Mouse (Mus musculus) spleen, embryonic (tissue): ENCODE measurements around the gene Primpol.

ENCODE experiments used
- CTCF ChIA-PET: fragments of 350-600 bp; sonication (Branson Sonifier 250); formaldehyde crosslinking; loops from one replicate; lab custom pipeline; 2022; lab: Charles Lee

The Primpol gene

DNA sequence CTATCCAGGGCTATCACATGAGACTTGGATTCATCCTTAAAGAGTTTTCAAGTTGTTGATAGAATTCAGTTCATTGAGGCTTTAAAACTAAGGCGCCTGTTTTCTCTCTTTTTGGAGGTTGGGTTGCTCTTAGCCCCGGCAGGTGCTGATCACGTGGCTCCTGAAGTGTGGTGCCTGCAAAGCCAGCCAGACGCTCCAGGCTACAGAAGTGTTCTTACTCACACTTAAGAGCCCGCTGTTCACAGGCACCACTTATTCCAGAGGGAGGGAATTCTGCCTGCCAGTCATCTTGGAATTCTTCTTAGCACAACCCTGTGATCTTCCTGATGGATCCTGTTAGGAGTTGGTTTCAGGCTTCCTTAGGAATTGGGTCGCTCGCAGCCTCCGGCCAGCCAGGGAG, 49.1 kb downstream of the Primpol start:
- CTCF ChIA-PET, result no interaction called here

DNA sequence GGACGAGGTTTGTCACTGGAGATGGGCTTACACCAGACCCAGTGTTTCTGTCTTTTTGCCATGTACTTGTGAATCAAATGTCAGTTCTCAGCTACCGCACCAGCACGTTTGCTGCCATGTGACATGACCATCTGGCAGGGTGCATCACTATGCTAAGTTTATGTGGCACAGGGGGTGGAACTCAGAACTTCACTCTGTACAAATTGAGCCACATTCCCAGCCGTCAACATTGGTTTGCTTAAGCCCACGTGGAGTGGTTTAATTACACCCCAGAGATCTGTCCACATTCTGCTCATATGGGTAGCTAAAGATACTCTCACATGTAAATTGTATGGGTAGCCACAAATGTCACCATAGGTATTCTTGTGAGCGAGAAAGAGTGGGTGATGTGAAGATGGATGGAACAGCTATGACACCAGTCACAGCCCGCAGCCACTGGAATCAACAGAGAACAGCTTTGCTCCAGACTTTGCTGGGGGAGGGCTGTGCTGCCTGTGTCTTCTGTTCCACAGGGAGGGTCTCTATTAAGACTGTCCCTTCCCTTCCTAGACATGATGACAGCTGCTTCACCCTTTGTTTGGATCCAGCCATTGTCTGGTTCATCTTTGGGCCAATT, 50.0 kb downstream of the Primpol start:
- CTCF ChIA-PET, result interaction anchor here (0.6 kb wide), 1 partner anchor 803 kb away, joined by 3 read pairs; no protein-coding TSS in a partner anchor

DNA sequence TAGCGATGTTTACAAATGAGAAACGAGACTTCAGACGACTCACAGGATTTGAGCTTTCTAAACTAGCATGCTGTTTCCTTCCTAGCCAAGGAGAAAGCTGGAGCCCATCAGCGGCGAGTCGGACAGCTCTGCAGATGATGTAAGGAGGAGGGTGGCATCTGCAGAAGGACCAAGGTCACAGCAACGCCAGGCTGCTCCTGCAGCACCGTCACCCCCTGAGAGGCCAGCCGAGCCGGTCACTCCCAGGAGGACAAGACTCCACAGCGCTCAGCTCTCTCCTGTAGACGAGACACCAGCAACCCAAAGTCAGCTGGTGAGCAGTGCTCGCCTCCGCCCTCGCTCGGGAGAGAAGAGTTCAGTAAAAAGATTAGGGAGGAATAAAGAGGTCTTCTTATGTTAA, 54.7 kb downstream of the Primpol start:
- CTCF ChIA-PET, result no interaction called here

DNA sequence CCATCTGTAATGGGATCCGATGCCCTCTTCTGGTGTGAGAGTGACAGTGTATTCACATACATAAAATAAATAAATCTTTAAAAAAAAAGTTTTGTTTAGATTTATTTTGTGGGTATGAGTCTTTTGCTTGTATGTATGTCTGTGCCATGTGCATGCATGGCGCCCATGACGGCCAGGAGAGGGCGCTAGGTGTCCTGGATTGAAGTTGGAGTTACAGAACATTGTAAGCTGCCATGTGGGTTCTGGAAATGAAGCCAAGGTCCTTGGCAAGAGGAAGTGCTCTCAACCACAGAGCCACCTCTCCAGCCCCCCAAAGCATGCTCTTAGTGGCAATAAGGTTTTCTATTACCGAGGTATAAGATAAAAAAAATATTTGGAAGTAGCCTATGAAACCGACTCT, 57.6 kb downstream of the Primpol start:
- CTCF ChIA-PET, result no interaction called here

DNA sequence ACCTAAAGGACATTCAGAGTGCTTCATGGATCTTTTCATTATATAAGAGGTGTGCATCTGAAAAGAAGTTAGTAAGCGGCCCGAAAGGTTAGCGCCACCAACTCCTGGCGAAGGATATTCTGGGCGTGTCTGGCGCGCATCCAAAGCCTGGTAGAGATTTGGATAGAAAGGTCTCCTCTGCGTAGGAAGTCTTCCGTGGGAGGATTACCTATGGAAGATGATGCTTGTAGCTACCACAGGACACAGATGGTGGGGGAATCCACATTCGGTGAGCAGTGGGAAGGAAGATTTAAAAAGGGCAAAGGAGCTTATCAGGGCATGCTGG, 64.6 kb downstream of the Primpol start:
- CTCF ChIA-PET, result no interaction called here

DNA sequence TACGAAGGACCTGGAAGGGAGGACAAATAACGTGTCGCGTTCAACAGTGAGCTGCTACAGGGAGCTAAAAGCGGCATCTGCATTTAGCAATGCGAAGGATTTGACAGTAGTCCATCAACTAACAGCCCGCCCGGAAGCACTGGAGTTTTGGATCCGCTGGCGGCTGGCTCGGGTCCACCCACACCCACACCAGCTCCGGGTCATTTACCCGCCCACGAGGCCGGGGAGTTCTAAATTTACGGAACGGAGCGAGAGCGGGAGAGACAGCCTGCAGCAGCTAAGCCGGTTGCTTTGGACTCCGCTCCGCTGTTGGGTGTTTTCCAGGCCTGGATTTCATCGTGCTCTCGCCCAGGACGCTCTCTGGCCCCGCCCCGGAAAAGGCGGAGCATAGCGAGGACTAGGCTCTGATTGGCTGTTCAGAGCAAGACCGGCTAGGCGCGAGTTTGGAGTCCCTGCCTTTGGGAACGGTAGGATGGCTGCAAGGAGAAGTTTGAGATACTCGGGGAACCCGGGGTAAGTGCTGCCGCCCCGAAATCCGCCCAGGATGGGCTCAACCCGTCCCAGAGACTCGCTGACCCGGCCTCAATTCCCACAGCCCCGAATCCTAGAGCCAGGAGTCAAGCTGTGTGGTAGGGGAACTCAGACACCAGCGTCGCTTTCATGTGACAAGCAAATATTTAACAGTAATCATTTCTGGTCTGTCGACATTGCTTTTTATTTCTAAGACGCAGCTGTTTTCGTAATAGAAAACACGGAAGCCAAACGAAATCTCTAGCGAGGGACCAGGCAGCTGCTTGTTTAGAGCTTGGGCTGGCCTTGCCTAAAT, 65.2 kb downstream of the Primpol start, which contains the start of gene Cenpu:
Gene Cenpu (plus strand): TSS at position 414 of the 826 bp plus-strand sequence.
- CTCF ChIA-PET, result interaction anchor here (0.7 kb wide), 1 partner anchor 247 kb away, joined by 3 read pairs; no protein-coding TSS in a partner anchor

DNA sequence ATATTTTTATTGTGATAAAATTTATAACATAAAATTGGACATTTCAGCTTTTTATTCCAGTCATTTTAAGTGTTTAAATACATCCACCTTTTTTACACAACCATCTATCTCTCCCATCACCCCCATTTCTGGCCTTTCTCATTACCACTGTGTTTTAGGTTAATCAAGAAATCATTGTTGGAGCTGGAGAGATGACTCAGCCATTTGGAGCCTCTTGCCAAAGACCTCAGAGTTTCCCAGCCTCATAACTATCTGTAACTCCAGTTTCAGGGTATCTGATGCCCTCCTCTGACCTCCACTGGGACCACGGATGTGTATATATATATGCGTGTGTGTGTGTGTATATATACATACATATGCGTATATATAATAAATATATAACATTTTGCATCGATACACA, 66.0 kb downstream of the Primpol start:
- CTCF ChIA-PET, result no interaction called here

DNA sequence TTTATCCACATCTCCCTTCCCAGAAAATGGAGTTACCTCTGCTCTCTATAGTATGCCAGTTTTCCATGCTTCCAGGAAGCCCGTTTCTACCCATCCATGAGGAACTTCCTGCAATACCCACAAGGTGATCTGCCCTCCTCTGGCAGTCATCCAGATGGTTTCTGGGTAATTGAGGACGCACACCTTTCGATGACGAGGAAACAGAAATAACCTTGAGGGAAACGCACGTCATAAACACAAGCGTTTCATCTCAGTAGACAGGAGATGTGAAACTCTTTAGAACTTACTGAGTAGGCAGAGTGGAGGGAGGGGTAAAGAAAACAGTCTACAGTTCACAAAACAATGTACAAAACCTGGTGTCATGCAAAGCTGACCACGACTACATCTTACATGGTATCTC, 67.0 kb downstream of the Primpol start:
- CTCF ChIA-PET, result no interaction called here

DNA sequence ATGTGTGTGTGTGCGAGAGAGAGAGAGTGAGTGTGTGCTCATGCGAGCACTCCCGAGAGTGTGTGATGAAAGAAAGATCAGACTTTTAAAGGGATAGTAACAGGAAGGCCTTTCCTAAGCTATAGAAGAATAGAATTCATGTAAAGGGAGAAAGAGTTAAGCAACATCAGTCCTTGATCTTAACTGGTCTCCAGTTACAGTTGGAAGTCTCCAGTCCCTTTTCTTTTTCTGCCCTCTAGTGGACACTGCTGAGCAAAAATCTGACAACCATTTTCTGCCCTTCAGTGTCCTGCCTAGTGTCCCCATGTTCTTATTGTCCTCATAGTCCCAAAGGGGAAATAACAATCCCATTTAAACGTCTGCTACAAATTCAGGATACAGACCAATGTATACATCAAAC, 69.8 kb downstream of the Primpol start:
- CTCF ChIA-PET, result no interaction called here

DNA sequence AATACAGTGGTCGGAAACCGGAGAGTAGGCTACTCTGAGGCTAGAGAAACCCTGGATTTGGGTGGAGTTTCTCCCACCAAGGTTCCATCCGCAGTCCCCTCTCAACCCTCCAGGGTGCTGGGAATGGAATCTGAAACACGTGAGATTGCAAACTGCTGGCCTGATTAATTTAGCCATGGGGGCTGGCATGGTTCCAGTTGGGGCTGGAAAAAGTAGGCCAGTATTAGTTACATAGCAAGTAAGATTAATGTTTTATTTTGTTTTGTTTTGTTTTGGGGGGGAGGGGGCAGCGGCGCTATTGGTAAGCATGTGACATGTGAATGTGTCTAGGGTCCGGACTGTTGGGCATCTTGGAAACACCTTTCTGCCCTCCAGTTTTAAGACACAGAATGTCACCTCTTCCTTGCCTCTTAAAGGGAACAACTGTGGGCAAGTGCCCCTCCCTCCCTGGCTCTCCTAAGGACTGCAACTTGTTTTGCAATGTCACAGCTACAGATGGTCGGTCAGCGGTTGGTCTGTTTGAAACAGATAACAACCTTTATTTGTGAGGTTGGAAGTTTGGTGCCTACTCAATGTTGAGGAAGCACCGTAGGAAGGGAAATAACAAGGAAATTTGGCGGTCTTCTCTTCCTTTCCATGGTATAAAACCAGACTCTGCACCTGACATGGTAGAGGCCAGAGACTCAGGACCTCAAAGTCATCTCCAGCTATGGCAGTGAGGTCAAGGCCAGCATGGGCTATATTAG, 70.4 kb downstream of the Primpol start:
- CTCF ChIA-PET, result interaction anchor here (0.6 kb wide), 1 partner anchor 214 kb away, joined by 5 read pairs; no protein-coding TSS in a partner anchor

DNA sequence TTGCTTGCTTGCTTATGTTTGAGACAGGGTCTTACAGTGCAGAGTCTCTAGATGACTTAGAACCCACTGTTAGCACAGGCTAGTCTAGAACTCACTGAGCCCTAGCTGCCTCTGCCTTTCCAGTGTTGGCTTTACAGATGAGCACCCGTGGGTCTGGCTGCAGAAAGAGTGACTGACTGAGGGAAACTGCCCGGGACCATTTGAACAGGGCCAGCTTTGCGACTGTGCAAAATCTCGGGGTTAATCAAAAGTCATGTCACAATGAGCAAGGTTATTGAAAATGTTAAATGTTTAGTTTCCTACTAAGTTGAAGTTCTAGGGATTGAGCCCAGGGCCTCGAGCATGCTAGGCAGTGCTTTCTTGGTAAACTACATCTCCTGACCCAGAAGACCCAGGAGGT, 71.2 kb downstream of the Primpol start:
- CTCF ChIA-PET, result no interaction called here

DNA sequence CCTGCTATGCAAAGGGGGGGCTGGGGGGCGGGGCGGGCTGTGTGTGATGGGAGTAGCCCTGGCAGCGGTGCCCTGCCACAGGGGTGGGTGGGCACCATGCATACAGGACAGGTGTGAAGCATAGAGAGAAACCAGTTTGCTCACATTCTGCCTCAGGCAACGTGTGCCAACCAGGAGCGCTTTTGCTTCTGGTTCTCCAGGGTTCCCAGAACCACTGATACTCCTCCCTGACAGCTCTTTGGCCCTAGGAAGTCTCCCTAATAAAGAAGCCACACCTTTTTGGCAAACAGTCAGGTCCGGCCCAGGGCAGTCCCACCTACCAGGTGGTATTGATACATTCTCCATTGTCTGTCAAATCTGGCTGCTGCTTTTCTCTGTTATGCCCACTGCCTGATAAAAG, 73.3 kb downstream of the Primpol start:
- CTCF ChIA-PET, result interaction anchor here (0.8 kb wide), 1 partner anchor 50 kb away, joined by 3 read pairs; no protein-coding TSS in a partner anchor

DNA sequence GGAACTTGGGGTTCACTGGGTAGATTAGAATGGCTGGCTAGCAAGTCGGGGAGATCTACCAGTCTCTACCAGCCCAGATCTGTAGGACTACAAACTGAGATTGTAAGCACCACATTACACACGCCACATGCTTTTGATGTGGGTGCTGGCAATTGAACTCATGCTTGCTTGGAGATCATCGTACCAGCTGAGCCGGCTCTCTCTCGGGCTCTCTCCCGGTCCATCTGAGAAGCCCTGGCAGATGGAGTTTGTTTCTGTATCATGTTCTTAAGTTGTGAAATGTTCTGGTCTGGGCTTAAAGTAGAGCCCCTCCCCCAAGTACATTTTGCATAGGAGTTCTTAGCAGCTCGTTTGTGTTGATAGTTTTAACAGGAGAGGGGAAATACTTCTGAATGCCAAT, 73.8 kb downstream of the Primpol start:
- CTCF ChIA-PET, result interaction anchor here (0.8 kb wide), 1 partner anchor 49 kb away, joined by 3 read pairs; no protein-coding TSS in a partner anchor

DNA sequence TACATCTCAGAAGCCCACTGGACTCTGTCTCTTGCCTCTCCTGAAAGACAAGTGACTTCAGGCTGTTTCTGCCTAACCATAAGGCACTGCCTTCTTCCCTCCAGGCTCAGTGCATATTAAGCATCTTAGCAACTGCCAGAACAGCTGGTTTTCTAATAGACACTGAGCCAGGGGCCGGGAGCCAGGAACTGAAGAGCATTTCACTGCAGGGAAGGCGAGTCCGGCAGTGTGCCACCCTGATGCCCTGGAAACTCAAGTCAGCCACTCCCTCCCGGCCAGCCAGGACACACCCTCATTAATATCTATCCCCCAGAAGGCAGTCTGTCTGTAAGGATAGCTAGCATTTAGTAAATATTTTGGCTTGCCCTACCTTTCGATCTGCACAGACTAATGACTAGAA, 77.3 kb downstream of the Primpol start:
- CTCF ChIA-PET, result no interaction called here

DNA sequence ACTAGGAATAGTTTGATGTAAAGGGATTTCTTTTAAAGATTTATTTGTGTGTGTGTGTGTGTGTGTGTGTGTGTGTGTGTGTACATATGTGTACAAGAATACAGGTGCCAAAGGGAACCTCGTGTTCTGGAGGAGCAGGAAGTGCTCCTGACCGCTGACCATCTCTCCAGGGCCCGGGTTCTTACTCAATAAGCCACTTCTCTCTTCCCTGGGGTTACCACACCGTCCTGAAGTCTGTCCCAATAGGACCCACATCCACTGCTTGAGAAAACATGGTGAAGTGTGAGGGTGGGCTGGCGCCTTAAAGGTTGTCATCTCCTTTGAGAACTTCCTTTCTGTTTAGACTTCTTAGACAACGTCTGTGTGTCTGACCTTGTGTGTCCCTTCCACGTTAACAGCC, 83.1 kb downstream of the Primpol start:
- CTCF ChIA-PET, result interaction anchor here (0.6 to 0.8 kb wide), 2 partner anchors 420 to 684 kb away, joined by 3 read pairs; no protein-coding TSS in a partner anchor

DNA sequence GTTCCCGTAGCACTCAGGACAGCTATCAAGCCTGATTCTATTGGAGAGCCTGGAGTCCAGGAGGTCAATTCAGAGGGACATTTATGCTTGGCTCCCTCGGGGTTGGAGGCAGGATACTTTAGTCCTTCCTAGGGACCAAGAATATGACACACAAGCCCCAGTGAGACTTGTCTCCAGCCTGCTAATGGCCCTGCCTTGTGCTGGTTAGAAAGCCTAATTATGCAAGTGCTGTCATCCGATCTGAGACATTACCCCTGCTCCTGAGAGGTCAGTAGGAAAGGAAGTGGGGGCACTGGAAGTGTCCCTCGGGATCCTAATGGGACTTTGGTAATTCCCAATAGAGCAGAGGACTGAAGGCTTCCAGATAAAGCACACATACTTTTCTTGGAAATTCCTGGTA, 86.5 kb downstream of the Primpol start:
- CTCF ChIA-PET, result interaction anchor here (0.5 kb wide), 1 partner anchor 163 kb away, joined by 7 read pairs; no protein-coding TSS in a partner anchor

DNA sequence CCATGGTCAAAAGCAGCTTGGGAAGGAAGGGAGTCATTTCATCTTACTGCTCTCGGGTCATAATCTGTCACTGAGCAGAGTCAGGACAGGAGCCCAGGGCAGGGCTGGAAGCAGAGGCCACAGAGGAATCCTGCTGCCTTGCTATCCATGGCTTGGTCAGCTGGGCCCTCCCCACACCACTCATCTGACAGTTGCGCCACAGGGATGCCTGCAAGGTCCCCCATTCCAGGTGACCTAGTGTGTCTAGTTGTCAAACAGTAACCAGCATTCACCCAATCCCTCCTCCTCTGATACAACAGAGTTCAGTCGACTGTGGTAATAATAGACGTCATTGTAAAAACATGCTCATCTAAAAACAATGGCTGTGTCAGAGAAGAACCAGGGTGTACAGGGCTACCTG, 87.5 kb downstream of the Primpol start:
- CTCF ChIA-PET, result interaction anchor here (0.6 kb wide), 1 partner anchor 217 kb away, joined by 3 read pairs; no protein-coding TSS in a partner anchor

DNA sequence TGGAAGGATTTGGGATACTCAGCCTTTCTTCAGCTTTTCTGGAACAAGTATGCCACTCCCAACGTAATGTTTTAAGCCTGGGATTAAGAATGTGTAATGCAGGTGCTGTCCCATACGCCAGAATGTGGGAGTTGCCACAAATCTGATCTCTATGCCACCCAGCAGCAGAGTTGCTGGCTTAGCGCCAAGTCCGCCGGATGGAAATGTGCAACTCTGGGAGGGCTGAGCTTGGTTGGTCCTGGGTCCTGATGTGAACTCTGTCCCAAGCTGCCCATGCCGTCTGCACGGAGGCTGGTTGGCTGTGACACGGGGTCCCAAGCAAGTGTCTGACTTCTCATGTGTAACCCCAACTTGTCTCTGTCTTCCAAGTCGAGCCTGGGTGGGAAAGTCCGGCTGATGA, 90.2 kb downstream of the Primpol start:
- CTCF ChIA-PET, result no interaction called here

DNA sequence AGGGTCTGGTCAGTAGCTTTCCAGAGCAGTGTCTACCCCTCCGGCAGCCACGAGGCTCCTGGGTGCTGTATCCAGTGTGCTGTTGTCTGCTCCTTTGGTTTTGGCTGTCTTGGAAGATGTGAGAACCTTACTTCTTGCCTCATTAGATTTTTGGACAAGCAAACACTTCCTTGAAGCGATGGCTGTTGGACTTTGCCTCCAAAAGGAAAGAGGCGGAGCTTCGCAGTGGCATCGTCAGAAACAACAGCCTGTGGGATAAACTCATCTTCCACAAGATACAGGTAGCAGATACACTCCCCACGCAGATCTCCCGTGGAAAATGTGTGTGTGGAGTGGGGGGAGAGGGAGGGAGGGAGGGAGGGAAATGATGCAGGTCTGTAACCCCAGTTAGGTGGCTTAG, 90.9 kb downstream of the Primpol start:
- CTCF ChIA-PET, result no interaction called here
